Mouse (Mus musculus): ENCODE measurements around the gene Cxcl16. TPM values are rescaled to one million over a fixed set of nuclear protein-coding genes. Genes with fewer than 3 reads are reported as not detected.
"Not testable (repeated sequence)": the region's sequence is repeated elsewhere in the genome, so short reads cannot be mapped to it uniquely, and the experiment has no call there.

The Cxcl16 gene
- polyA plus RNA-seq, 1 experiment from 2014 or later: 2.0 TPM

GRCm38 (mm10) chr11:70474872-70475534 is 15.2 kb upstream of the Cxcl16 start:
- Histone ChIP-seq H3K4me1 (replicated peaks) (0 out of 2 replicates have a peak, but pooled peaks cover 2% of the 10 kb centered on the region), H3K9me3 (replicated peaks) (no peaks in the 10 kb centered on the region), H3K27me3 (0 out of 2 replicates have a peak, but pooled peaks cover 3% of the 10 kb centered on the region), H3K4me3 (replicated peaks) (no peak overlapping the region), H3K4me2 (no peak overlapping the region), H3K9ac (no peak overlapping the region), H3K27ac (replicated peaks) (no peak overlapping the region), H3K36me3 (replicated peaks) (no peaks in the 10 kb centered on the region)
- 59% methylated on average over 12 of the region's 12 CpGs for WGBS (ENCODE audit: insufficient replicate concordance)
- ATAC-seq (ENCODE audit: insufficient read depth): no peak

GRCm38 (mm10) chr11:70473291-70473690 is 13.5 kb upstream of the Cxcl16 start:
- not testable (repeated sequence) for H3K4me1 ChIP-seq (replicated peaks); H3K27ac ChIP-seq (replicated peaks); H3K9ac ChIP-seq; H3K36me3 ChIP-seq (replicated peaks); H3K9me3 ChIP-seq (replicated peaks); H3K4me2 ChIP-seq; ATAC-seq (ENCODE audit: insufficient read depth); H3K4me3 ChIP-seq (replicated peaks); H3K27me3 ChIP-seq
- WGBS (ENCODE audit: insufficient replicate concordance): 63% methylated on average over 5 of the region's 5 CpGs

GRCm38 (mm10) chr11:70472716-70473115 is 12.9 kb upstream of the Cxcl16 start:
- Histone ChIP-seq H3K36me3 (replicated peaks) (no peaks in the 10 kb centered on the region), H3K9ac (no peak overlapping the region), H3K9me3 (replicated peaks) (no peaks in the 10 kb centered on the region), H3K27ac (replicated peaks) (no peak overlapping the region), H3K4me3 (replicated peaks) (no peak overlapping the region), H3K4me2 (no peak overlapping the region), H3K27me3 (peaks cover 2% of the 10 kb centered on the region; the same call in 1 of the 2 replicates), H3K4me1 (replicated peaks) (0 out of 2 replicates have a peak, but pooled peaks cover 2% of the 10 kb centered on the region)
- ATAC-seq (ENCODE audit: insufficient read depth): no peak

DNA sequence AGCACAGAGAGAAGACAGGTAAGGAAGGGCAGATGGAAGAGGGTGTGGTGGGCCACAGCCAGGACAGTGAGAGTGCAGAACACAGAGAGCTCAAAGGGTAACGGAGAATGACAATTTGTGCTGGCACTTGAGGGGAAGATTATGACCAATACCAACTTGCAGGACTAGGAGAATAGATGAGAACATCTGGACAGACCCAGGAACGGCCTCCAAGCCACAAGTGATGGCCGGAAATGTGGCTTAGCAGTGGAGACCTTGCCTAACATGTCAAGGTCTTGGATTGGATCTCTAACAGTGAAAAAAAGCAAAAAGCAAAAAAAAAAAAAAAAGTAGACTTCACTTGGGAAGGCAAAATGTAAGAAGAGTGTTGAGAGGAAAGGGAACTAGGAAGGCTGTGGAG is 10.0 kb upstream of the Cxcl16 start:
- WGBS (ENCODE audit: insufficient replicate concordance): 57% methylated on average over 3 of the region's 3 CpGs
- no peaks in the 10 kb centered on the region for H3K9me3 ChIP-seq (replicated peaks)
- peaks cover 8% of the 10 kb centered on the region for H3K4me1 ChIP-seq (replicated peaks)
- ATAC-seq (ENCODE audit: insufficient read depth): no peak
- H3K4me2 ChIP-seq: no peak overlapping the region
- no peak overlapping the region for H3K4me3 ChIP-seq (replicated peaks)
- no peak overlapping the region for H3K9ac ChIP-seq
- no peaks in the 10 kb centered on the region for H3K36me3 ChIP-seq (replicated peaks)
- peaks cover 32% of the 10 kb centered on the region for H3K27me3 ChIP-seq
- no peak overlapping the region for H3K27ac ChIP-seq (replicated peaks)

- WGBS (ENCODE audit: insufficient replicate concordance): 45% methylated on average over 5 of the region's 5 CpGs
- Histone ChIP-seq H3K27me3 (peaks cover 49% of the 10 kb centered on the region), H3K27ac (replicated peaks) (no peak overlapping the region; the same call in 1 of the 2 replicates), H3K4me1 (replicated peaks) (peaks cover 6% of the 10 kb centered on the region), H3K36me3 (replicated peaks) (no peaks in the 10 kb centered on the region), H3K4me2 (no peak overlapping the region), H3K9me3 (replicated peaks) (no peaks in the 10 kb centered on the region), H3K9ac (no peak overlapping the region), H3K4me3 (replicated peaks) (no peak overlapping the region)
- ATAC-seq (ENCODE audit: insufficient read depth): no peak
These were observed 8.3 kb upstream of the Cxcl16 start for GRCm38 (mm10) chr11:70467902-70468619.

DNA sequence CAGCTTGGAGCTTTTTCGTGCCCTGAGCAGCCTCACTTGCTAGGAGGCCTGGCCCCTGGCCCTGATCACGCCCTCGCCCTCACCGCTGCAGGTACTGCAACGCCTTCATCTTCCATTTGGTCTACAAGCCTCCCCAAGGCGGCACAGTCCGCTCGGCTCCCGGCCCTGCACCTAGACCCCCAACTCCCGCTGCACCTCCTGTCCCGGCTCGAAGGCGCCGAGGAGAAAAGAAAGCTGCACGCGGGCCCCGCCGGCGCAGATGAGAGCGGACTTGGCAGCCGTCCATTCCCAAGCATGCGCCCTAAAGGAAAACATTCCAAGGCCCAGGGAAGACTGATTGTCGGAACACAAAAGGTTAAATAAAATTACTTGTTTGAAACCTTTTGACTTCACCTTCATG is 6.0 kb upstream of the Cxcl16 start:
- ATAC-seq (ENCODE audit: insufficient read depth): no peak
- Histone ChIP-seq H3K36me3 (replicated peaks) (no peaks in the 10 kb centered on the region), H3K9ac (no peak overlapping the region), H3K9me3 (replicated peaks) (no peaks in the 10 kb centered on the region), H3K4me1 (replicated peaks) (peaks cover 6% of the 10 kb centered on the region), H3K4me2 (peak overlapping the region; percentile 41), H3K4me3 (replicated peaks) (peak overlapping the region; percentile 11; the same call in 1 of the 2 replicates), H3K27ac (replicated peaks) (no peak overlapping the region), H3K27me3 (peaks cover 70% of the 10 kb centered on the region)
- 28% methylated on average over 23 of the region's 23 CpGs for WGBS (ENCODE audit: insufficient replicate concordance)

- WGBS (ENCODE audit: insufficient replicate concordance): 31% methylated on average over 16 of the region's 16 CpGs
- peaks cover 6% of the 10 kb centered on the region for H3K4me1 ChIP-seq (replicated peaks)
- peaks cover 76% of the 10 kb centered on the region for H3K27me3 ChIP-seq
- no peaks in the 10 kb centered on the region for H3K36me3 ChIP-seq (replicated peaks)
- no peak overlapping the region for H3K4me3 ChIP-seq (replicated peaks)
- H3K9me3 ChIP-seq (replicated peaks): no peaks in the 10 kb centered on the region
- H3K4me2 ChIP-seq: no peak overlapping the region; the same call in 1 of the 2 replicates
- no peak for ATAC-seq (ENCODE audit: insufficient read depth)
- no peak overlapping the region for H3K27ac ChIP-seq (replicated peaks)
- H3K9ac ChIP-seq: no peak overlapping the region
These were observed 5.4 kb upstream of the Cxcl16 start for GRCm38 (mm10) chr11:70465211-70465610.

DNA sequence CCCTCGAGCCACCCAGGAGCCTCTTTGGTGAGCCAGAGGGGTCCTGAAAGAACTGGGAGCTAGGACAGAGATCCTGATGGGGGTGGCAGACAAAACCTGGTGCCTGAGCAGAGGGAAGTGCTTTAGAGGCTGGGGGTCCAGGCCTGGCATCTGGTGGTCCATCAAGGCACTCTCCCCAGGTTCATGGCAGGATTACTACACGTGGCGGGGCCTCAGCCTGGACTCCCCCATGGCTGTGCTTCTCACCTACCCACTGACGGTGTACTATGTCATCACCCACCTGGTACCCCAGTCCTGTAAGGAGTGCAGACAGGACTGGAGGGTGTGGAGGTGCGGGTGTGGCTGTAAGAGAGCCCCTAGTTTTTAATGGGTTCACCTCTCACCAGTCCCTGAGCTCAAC is 4.2 kb upstream of the Cxcl16 start:
- Histone ChIP-seq H3K27ac (replicated peaks) (no peak overlapping the region), H3K4me1 (replicated peaks) (peaks cover 16% of the 10 kb centered on the region), H3K4me2 (no peak overlapping the region), H3K4me3 (replicated peaks) (no peak overlapping the region), H3K9ac (no peak overlapping the region), H3K27me3 (peaks cover 89% of the 10 kb centered on the region), H3K9me3 (replicated peaks) (no peaks in the 10 kb centered on the region), H3K36me3 (replicated peaks) (no peaks in the 10 kb centered on the region)
- no peak for ATAC-seq (ENCODE audit: insufficient read depth)
- WGBS (ENCODE audit: insufficient replicate concordance): 57% methylated on average over 5 of the region's 5 CpGs

GRCm38 (mm10) chr11:70458688-70459600 is 840 bp downstream of the Cxcl16 start, which contains the start of gene Zmynd15:
Gene Zmynd15, plus strand, starts transcription at chr11:70459433.
- peaks cover 66% of the 10 kb centered on the region for H3K27me3 ChIP-seq
- H3K4me1 ChIP-seq (replicated peaks): peaks cover 10% of the 10 kb centered on the region
- H3K4me2 ChIP-seq: peak within 1 kb of the TSS; percentile 70
- WGBS (ENCODE audit: insufficient replicate concordance): 16% methylated on average over 32 of the region's 32 CpGs
- no peak within 1 kb of the TSS for H3K27ac ChIP-seq (replicated peaks)
- no peak within 1 kb of the TSS for H3K9ac ChIP-seq
- no peaks in the 10 kb centered on the region; the same call in 1 of the 2 replicates for H3K36me3 ChIP-seq (replicated peaks)
- ATAC-seq (ENCODE audit: insufficient read depth): no peak
- peak within 1 kb of the TSS; percentile 56 for H3K4me3 ChIP-seq (replicated peaks)
- H3K9me3 ChIP-seq (replicated peaks): no peaks in the 10 kb centered on the region

DNA sequence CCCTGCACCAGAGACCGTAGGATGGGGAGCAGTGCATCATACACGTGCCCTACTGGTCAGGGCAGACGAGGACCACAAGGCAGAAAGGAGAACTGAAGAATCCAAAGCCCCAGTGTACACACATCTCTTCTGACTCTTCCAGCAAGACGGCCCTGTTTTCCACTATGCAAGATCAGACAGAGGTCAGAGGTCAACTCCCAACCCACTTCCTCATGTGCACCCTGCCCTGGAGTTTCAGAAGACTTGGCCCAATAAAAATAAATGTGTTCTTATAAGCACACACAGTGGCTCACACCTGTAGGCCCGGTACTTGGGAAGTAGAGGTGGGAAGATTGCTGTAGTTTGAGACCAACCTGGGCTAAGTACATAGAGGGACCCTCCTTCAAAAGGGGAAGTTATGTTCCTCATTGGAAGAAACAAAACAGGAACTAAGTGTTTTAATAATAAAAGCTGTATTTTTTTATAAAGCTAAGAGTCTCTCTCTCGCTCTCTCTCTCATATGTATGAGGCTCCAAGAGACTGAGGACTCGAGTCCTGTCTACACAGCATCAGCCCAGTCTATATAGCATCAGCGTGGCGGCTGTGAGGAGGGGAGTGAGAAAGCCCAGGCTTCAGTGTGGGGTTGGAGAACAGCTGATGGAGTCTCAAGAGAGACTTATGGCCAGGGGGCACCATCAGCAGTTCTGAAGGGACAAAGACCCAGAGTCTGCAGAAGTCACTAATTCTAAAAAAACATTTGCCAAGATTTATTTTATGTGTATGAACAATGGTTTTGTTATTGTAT is 6.3 kb downstream of the Cxcl16 start:
- Histone ChIP-seq H3K27ac (replicated peaks) (peak overlapping the region; percentile 31; the same call in 1 of the 2 replicates), H3K4me3 (replicated peaks) (0 out of 2 replicates have a peak overlapping the region, but pooled peaks have one; percentile 4), H3K9ac (no peak overlapping the region), H3K4me1 (replicated peaks) (peaks cover 24% of the 10 kb centered on the region), H3K9me3 (replicated peaks) (no peaks in the 10 kb centered on the region), H3K27me3 (peaks cover 13% of the 10 kb centered on the region), H3K36me3 (replicated peaks) (no peaks in the 10 kb centered on the region; the same call in 1 of the 2 replicates), H3K4me2 (peak overlapping the region; percentile 84)
- 67% methylated on average over 9 of the region's 9 CpGs for WGBS (ENCODE audit: insufficient replicate concordance)
- no peak for ATAC-seq (ENCODE audit: insufficient read depth)

Data from liver, embryonic 15.5 days (tissue).